Mouse (Mus musculus): ENCODE measurements at regions not wholly inside any gene's neighbourhood (a gene's known extent, or its start where the extent isn't known, plus 50 kb on each side); places are given as distances from the start of the nearest gene placed in this dataset.

GRCm38 (mm10) chr17:69821473-69821872, 147.4 kb upstream of the Dlgap1 start:
- TF ChIP-seq CTCF (IDR thresholded peaks at IDR 0.05; ENCODE audit: borderline replicate concordance, extremely low read depth, insufficient read depth, insufficient read length), result no peak
- no peak for TF ChIP-seq POLR2A (IDR thresholded peaks at IDR 0.05; ENCODE audit: borderline replicate concordance, extremely low read depth, insufficient read depth, insufficient read length, poor library complexity, severe bottlenecking)
